Mouse (Mus musculus): ENCODE data around the gene Crybg1. TPM values are rescaled to one million over a fixed set of nuclear protein-coding genes. Genes with fewer than 3 reads are reported as not detected.

The Crybg1 gene
- total RNA-seq, 2 experiments from 2014 or later: 1.4 to 2.0 TPM

Other genes starting within 250 kb of the Crybg1 start
- gene Qrsl1, start 247.1 kb downstream of the Crybg1 start, total RNA-seq (2021): 1 to 10 TPM; 9.4 to 9.7 TPM
- 10 to 100 TPM; 27.5 to 29.7 TPM for gene Rtn4ip1, start 247.0 kb downstream of the Crybg1 start, total RNA-seq (2021)
- 10 to 100 TPM; 24.3 to 44.0 TPM for gene Atg5, start 119.5 kb upstream of the Crybg1 start, total RNA-seq (2021)

Data from adrenal gland, adult 18-20 months (tissue).